ENCODE assay signal across 25 mouse cellular contexts in the genomic region with DNA sequence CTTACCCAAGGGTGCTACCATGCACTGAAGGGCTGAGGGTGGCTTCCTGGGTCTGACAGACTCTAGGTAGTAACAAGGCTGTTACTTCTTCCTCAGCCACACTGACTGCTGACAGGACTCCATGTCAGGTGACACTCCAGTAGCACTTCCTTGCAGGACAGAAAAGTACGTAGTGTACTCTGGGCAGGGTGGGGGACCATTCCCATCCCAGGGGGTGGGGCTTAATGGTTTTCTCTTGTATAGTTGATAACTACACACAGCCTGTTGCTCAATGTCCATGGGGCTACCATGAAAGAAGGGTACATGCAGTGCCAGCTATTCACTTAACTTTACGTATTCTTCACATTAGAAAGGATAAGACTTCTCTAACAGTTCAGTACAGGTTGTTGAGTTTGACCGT.
"Had no signal": no experiment of that assay in that cellular context is flagged by ENCODE, and none has a peak within 500 bp of the region (broad histone marks: within the 10 kb centered on the region; RNA-seq: fewer than 3 reads in every experiment).

No protein-coding gene starts in this region.

- H3K4me1 ChIP-seq: liver, embryonic 15.5 days had no signal

- H3K36me3 ChIP-seq: heart, embryonic 12.5 days; hindbrain, embryonic 10.5 days; hindbrain, embryonic 12.5 days; kidney, embryonic 15.5 days; limb, embryonic 10.5 days; limb, embryonic 12.5 days; liver, embryonic 13.5 days; liver, embryonic 15.5 days had no signal

- H3K9me3 ChIP-seq: heart, embryonic 12.5 days; hindbrain, embryonic 10.5 days; hindbrain, embryonic 12.5 days; kidney, embryonic 15.5 days; limb, embryonic 10.5 days; limb, embryonic 12.5 days; liver, embryonic 13.5 days; liver, embryonic 15.5 days had no signal

- H3K4me3 ChIP-seq: gastrocnemius, adult 2 months; heart, adult 2 months; heart, embryonic 12.5 days; hindbrain, embryonic 10.5 days; hindbrain, embryonic 12.5 days; kidney, embryonic 15.5 days; left cerebral cortex, adult 2 months; limb, embryonic 10.5 days; limb, embryonic 12.5 days; liver, embryonic 13.5 days; liver, embryonic 15.5 days had no signal

- H3K4me2 ChIP-seq: heart, embryonic 12.5 days; hindbrain, embryonic 12.5 days; hindbrain, embryonic 14.5 days; kidney, embryonic 15.5 days; limb, embryonic 12.5 days; liver, embryonic 11.5 days; liver, embryonic 13.5 days; liver, embryonic 15.5 days had no signal

- H3K27me3 ChIP-seq: heart, embryonic 12.5 days; hindbrain, embryonic 12.5 days; limb, embryonic 12.5 days; liver, embryonic 13.5 days; liver, embryonic 15.5 days had no signal

- DNase-seq: gastrocnemius, adult 2 months; gastrocnemius, postnatal 14 days; heart, adult 2 months; heart, postnatal 10 days; heart, postnatal 4 days; kidney, adult 11 months; kidney, adult 2 months; kidney, adult 9 months; kidney, postnatal 14 days; kidney, postnatal 36 days; liver; liver, embryonic 13.5 days had no signal

- ATAC-seq: hindbrain, embryonic 16.5 days; inflammation-experienced regulatory T-cells, adult 6 months had no signal

- H3K9ac ChIP-seq: heart, embryonic 12.5 days; hindbrain, embryonic 12.5 days; hindbrain, embryonic 14.5 days; kidney, embryonic 15.5 days; limb, embryonic 12.5 days; liver, embryonic 13.5 days; liver, embryonic 15.5 days had no signal

- H3K27ac ChIP-seq: gastrocnemius, adult 2 months; heart, adult 2 months; hindbrain, embryonic 10.5 days; hindbrain, embryonic 12.5 days; hindbrain, embryonic 14.5 days; kidney, embryonic 15.5 days; kidney, postnatal 0 days; left cerebral cortex, adult 2 months; limb, embryonic 10.5 days; limb, embryonic 12.5 days; liver, embryonic 13.5 days; liver, embryonic 15.5 days had no signal
